Mouse (Mus musculus) olfactory bulb, adult 2 months (tissue): ENCODE measurements at regions not wholly inside any gene's neighbourhood (a gene's known extent, or its start where the extent isn't known, plus 50 kb on each side); places are given as distances from the start of the nearest gene placed in this dataset.

Source experiments
- H3K27ac ChIP-seq: fragments of 200-500 bp; 2 replicates; pipeline ENCODE4 v1.5.1; 2012; ENCODE audit warnings: low read depth, low read length; ENCODE audit not compliant: insufficient read depth
- H3K4me1 ChIP-seq: fragments of 200-500 bp; 2 replicates; pipeline ENCODE4 v1.6.1; 2012; ENCODE audit warnings: low read length; ENCODE audit not compliant: control insufficient read depth, insufficient read depth
- H3K4me3 ChIP-seq: fragments of 200-500 bp; 2 replicates; pipeline ENCODE4 v1.5.1; 2012; ENCODE audit warnings: mild to moderate bottlenecking, low read depth, low read length, moderate library complexity; ENCODE audit not compliant: insufficient read depth
- CTCF ChIP-seq: fragments of 200-500 bp; IDR thresholded peaks from 2 replicates; pipeline ENCODE4 v1.5.1; 2012; ENCODE audit warnings: low read depth, mild to moderate bottlenecking, low read length, moderate library complexity; ENCODE audit not compliant: insufficient read depth
- POLR2A ChIP-seq: fragments of 200-500 bp; IDR thresholded peaks from 2 replicates; pipeline ENCODE4 v1.6.1; 2012; ENCODE audit warnings: mild to moderate bottlenecking, low read depth, low read length, moderate library complexity; ENCODE audit not compliant: insufficient read depth
- whole genome bisulfite sequencing: fragments of 180-500 bp; shearing (Covaris S2); methylation state at CpG from one replicate; pipeline ENCODE4 v1.1.7; 2018; 5-methylcytosine and 5-hydroxymethylcytosine counted together

DNA sequence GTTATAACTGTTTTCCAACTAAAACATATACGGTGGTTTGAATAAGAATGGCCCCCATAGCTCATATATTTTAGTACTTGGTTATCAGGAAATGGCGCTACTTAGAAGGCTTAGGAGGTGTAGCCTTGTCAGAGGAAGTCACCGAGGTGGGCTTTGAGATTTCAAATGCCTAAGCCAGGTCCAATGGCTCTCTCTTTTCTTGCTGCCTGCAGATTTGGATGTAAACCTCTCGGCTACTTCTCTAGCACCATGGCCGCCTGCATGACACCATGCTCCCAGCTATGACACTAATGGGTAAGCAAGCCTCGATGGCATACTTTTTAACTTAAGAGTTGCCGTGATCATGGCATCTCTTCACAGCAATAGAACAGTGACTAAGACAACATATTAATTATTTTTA lies 169.5 kb upstream of the Ppp2r3a start:
- Histone ChIP-seq H3K27ac (no peak overlapping the region), H3K4me3 (no peak overlapping the region), H3K4me1 (no peaks in the 10 kb centered on the region)
- TF ChIP-seq CTCF = no peak
- TF ChIP-seq POLR2A = no peak
- WGBS = 96% methylated on average over 7 of the region's 7 CpGs

DNA sequence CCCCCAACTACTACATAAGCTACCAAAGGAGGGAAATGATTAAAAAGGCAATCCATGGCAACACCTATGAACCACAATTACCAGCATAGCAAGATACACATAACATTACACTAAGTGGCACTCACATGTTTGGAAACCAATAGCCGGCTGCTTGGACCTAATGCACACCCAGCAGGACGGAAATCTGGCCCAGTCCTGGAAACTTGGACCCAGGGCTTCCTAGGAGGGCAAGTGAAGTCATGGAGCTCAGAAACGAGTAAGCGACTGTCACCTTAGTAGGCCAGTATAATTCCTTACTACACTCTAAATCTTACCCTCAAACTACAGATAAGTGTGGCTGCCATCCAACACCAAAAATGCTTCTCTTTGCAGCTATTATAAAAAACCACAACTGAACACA lies 168.6 kb upstream of the Ppp2r3a start:
- H3K4me1 ChIP-seq = no peaks in the 10 kb centered on the region
- H3K4me3 ChIP-seq = no peak overlapping the region
- TF ChIP-seq CTCF (no peak), POLR2A (no peak)
- WGBS = 91% methylated on average over 4 of the region's 4 CpGs
- no peak overlapping the region for H3K27ac ChIP-seq

DNA sequence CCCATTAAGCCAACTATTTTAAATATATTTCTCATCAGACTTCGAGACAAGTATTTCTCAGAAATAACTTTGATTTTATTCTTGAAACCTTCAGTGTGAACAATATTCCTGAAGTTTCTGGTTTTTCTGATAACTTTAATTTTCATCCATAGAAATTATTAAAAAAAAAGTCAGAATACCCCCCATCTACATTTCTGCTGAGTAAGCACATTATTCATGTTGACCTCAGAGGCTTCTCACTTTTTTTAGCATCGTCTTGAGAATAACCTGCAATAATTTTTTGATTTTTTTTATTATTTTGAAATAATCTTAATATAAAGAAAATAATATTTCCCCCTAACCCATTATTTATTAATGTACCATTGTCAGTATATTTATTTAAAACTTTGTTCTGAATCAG lies 166.1 kb upstream of the Ppp2r3a start:
- no peak overlapping the region for H3K27ac ChIP-seq
- H3K4me3 ChIP-seq = no peak overlapping the region
- 97% methylated on average over 2 of the region's 2 CpGs for WGBS
- no peaks in the 10 kb centered on the region for H3K4me1 ChIP-seq
- TF ChIP-seq CTCF (no peak), POLR2A (no peak)

DNA sequence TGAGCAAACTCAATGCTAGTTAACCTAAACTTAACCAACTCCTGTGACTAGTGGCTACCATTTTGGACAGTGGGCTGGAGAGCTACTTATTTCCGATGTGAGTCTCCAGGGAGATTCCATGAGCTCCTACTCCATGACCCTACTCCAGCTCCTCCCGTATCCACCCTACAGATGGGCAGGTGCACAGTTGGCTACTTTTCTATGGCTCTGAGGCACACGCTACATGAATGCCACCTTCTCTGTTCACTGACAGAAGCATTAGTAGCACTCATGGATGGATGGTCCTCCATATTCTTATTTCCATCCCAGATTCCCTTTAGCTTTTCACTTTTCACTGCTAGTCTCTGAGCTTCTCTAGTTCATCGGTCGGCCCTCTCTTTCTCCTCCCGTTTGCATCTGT lies 164.7 kb upstream of the Ppp2r3a start:
- 97% methylated on average over 6 of the region's 6 CpGs for WGBS
- Histone ChIP-seq H3K4me1 (peaks cover 3% of the 10 kb centered on the region), H3K27ac (no peak overlapping the region), H3K4me3 (no peak overlapping the region)
- TF ChIP-seq POLR2A (no peak), CTCF (no peak)

- H3K4me1 ChIP-seq = peaks cover 7% of the 10 kb centered on the region
- TF ChIP-seq POLR2A (no peak), CTCF (no peak)
- H3K4me3 ChIP-seq = no peak overlapping the region
- WGBS = 95% methylated on average over 3 of the region's 3 CpGs
- no peak overlapping the region for H3K27ac ChIP-seq
Observed at GRCm38 (mm10) chr9:101413071-101413633, 161.6 kb upstream of the Ppp2r3a start.

DNA sequence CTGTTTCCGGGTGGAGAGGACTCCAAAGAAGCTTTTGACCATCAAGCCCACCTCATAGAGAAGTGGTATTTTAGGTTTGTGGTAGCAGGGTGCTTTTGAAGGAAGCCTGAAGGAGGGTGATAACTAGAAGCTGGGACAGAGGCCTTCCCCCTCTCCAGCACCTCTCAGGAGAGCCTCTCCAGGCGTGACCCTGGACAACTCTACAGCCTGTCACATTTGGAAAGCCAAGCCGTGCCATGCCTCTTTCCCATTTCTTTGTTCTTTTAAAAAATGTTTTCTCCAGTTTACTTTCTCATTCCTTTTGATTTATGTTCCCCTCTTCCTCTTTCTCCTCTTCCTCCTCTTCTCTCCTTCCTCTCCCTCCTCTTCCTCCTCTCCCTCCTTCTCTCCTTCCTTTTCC lies 160.4 kb upstream of the Ppp2r3a start:
- Histone ChIP-seq H3K27ac (no peak overlapping the region), H3K4me1 (peaks cover 7% of the 10 kb centered on the region), H3K4me3 (no peak overlapping the region)
- TF ChIP-seq POLR2A (no peak), CTCF (no peak)
- WGBS = 93% methylated on average over 3 of the region's 3 CpGs

DNA sequence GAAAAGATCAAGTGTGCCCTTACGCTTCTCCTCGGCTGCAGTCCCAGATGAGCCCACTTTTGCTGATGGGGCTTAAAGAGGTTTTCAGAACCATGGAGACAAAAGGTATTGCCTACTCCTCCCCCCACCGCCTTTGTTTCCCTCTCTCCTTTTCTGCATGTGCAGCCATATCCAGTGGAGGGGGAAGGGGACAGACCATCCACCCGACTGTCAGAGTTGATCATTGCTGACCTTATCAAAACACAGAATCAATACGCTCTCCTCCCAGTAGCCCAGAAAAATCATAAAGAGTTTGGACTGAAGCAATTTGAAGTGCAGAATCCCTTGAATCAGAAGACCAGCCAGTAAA lies 159.9 kb upstream of the Ppp2r3a start:
- WGBS = 76% methylated on average over 5 of the region's 5 CpGs
- H3K4me3 ChIP-seq = no peak overlapping the region
- H3K27ac ChIP-seq = no peak overlapping the region
- H3K4me1 ChIP-seq = peaks cover 7% of the 10 kb centered on the region
- TF ChIP-seq CTCF = no peak
- no peak for TF ChIP-seq POLR2A

- no peak overlapping the region for H3K4me3 ChIP-seq
- H3K4me1 ChIP-seq = peaks cover 7% of the 10 kb centered on the region
- no peak for TF ChIP-seq POLR2A
- TF ChIP-seq CTCF = no peak
- 64% methylated on average over 21 of the region's 21 CpGs for WGBS
- H3K27ac ChIP-seq = no peak overlapping the region
Observed at GRCm38 (mm10) chr9:101410783-101411531, 159.4 kb upstream of the Ppp2r3a start.

DNA sequence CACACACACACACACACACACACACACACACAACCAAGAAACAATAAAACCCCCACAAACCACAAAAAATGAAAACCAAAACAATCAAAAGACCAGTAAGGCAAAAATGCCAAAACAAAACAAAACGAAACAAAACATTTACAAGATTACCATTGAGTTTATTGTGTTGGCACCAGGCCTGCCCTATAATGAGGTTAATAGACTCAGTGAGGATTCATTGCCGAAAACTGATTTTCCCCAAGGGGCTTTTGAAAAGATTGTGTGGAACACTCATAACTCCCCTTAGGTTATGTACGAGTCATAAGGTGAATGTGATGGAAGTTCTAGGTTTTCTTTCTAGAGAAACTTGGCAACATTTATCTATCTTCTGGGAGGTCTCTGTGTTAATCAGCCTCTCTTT lies 158.8 kb upstream of the Ppp2r3a start:
- H3K4me3 ChIP-seq = no peak overlapping the region
- no peak overlapping the region for H3K27ac ChIP-seq
- TF ChIP-seq POLR2A (no peak), CTCF (no peak)
- peaks cover 7% of the 10 kb centered on the region for H3K4me1 ChIP-seq
- WGBS = 86% methylated on average over 3 of the region's 3 CpGs

DNA sequence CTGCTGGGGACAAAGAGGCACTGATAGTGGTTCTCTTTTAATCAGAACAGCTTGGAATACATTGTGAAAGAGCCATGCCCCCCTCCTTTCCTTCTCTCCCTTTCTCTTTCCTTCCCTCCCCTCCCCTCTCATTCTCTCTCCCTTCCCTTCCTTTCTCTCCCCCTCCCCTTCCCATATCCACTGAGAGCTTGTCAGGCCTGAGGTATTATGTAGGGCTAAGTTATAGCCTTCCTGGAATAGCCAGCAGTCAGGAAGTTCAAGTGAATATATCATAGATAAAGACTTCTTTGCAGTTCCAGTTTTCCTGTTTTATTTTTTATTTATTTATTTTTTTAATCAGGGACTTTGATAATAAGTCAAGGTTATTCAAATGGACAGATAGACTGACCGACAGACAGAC lies 156.5 kb upstream of the Ppp2r3a start:
- no peak overlapping the region for H3K4me3 ChIP-seq
- peaks cover 15% of the 10 kb centered on the region for H3K4me1 ChIP-seq
- H3K27ac ChIP-seq = no peak overlapping the region
- TF ChIP-seq CTCF (no peak), POLR2A (no peak)
- WGBS = 74% methylated on average over 1 of the region's 1 CpGs

DNA sequence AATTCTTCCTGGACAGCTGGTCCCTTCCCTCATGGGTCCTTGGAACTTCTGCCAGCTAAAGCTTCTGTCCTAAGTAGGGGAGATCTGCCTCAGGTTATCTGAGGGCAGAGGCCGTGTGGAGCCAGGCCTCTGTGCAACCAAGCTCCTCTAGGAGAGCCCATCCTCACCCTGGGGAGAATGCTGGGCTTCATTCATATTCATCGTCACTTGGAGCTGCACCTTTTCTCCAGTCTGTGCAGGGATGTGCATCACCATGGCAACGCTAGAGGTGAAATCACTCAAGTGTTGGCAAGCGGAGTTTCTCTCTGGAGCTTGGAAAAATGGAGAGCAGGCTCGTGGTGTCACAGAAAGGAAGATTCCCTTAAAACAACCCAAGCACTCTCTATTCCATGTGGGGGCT lies 155.5 kb upstream of the Ppp2r3a start:
- peaks cover 15% of the 10 kb centered on the region for H3K4me1 ChIP-seq
- 85% methylated on average over 5 of the region's 5 CpGs for WGBS
- TF ChIP-seq CTCF (no peak), POLR2A (no peak)
- H3K27ac ChIP-seq = no peak overlapping the region
- no peak overlapping the region for H3K4me3 ChIP-seq
